ENCODE assay signal across 7 mouse cellular contexts in the genomic region with DNA sequence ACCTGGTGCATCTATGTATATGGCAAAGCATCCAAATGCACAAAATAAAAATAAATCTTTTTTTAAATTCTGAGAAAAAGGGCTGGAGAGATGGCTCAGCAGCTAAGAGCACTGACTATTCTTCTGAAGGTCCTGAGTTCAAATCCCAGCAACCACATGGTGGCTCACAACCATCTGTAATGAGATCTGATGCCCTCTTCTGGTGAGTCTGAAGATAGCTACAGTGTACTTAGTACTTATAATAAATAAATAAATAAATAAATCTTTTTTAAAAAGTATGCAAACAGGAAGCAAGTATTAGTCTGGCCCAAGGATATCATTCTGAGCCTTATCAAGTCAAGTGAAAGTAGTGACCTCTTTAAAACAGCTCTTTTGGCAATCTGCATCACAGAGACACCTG. TPM values are rescaled to one million over a fixed set of nuclear protein-coding genes. Genes with fewer than 3 reads are reported as not detected.
A peak's percentile ranks its signal among the peaks of the same experiment; 100 is the strongest.
DNase-seq lines count a peak whose midpoint lies in the region; ATAC-seq and TF ChIP-seq lines count a peak whose summit lies in the region.
"Not testable (repeated sequence)": the region's sequence is repeated elsewhere in the genome, so short reads cannot be mapped to it uniquely, and the experiment has no call there.
"Had no signal": no experiment of that assay in that cellular context is flagged by ENCODE, and none has a peak within 500 bp of the region (broad histone marks: within the 10 kb centered on the region; RNA-seq: fewer than 3 reads in every experiment).

No protein-coding gene starts in this region.

- peak; percentile 13 for TF ChIP-seq CTCF in E14TG2a.4 (conservative IDR thresholded peaks at IDR 0.05; ENCODE audit: low read length)
- peak; percentile 52 for TF ChIP-seq CTCF in heart, adult 2 months (IDR thresholded peaks at IDR 0.05)
- TF ChIP-seq CTCF in intestine, postnatal 0 days (IDR thresholded peaks at IDR 0.05; ENCODE audit: low read depth) = peak; percentile 18
- TF ChIP-seq CTCF in left cerebral cortex, adult 2 months (IDR thresholded peaks at IDR 0.05) = peak; percentile 15
- TF ChIP-seq CTCF in lung, postnatal 0 days (IDR thresholded peaks at IDR 0.05) = 0 out of 2 replicates have a peak, but pooled peaks have one; percentile 14
- peak; percentile 38 for TF ChIP-seq CTCF in stomach, postnatal 0 days (IDR thresholded peaks at IDR 0.05; ENCODE audit: low read depth)

- H3K27me3 ChIP-seq in E14TG2a.4 (ENCODE audit: insufficient read depth, low read length); heart, adult 2 months (ENCODE audit: control insufficient read depth, insufficient read depth, low read length); intestine, postnatal 0 days (replicated peaks; ENCODE audit: control insufficient read depth, insufficient read depth, low read length); lung, postnatal 0 days (replicated peaks; ENCODE audit: insufficient read depth, low read length); stomach, postnatal 0 days (ENCODE audit: control insufficient read depth, insufficient read depth, low read length): not testable (repeated sequence)

- TF ChIP-seq EP300 in heart, adult 2 months (IDR thresholded peaks at IDR 0.05; ENCODE audit: insufficient read depth, low read depth, low read length); lung, postnatal 0 days (IDR thresholded peaks at IDR 0.05); stomach, postnatal 0 days (optimal IDR thresholded peaks at IDR 0.05): not testable (repeated sequence)

- peaks cover 48% of the 10 kb centered on the region for H3K4me1 ChIP-seq in E14TG2a.4 (replicated peaks; ENCODE audit: low read depth, low read length)
- not testable (repeated sequence) for H3K4me1 ChIP-seq in heart, adult 2 months (ENCODE audit: control insufficient read depth, insufficient read depth, low read length); intestine, postnatal 0 days (replicated peaks; ENCODE audit: control insufficient read depth, insufficient read depth, low read length); lung, postnatal 0 days (ENCODE audit: insufficient read depth, low read depth, low read length); stomach, postnatal 0 days (replicated peaks; ENCODE audit: control insufficient read depth, insufficient read depth)

- not testable (repeated sequence) for H3K4me3 ChIP-seq in E14TG2a.4 (replicated peaks; ENCODE audit: low read length); heart, adult 2 months; intestine, postnatal 0 days (ENCODE audit: low read depth, low read length); left cerebral cortex, adult 2 months; lung, postnatal 0 days (ENCODE audit: low read depth, low read length); stomach, postnatal 0 days (ENCODE audit: low read depth, low read length)

- peaks cover 50% of the 10 kb centered on the region for H3K36me3 ChIP-seq in E14TG2a.4 (ENCODE audit: insufficient read depth, low read length)
- not testable (repeated sequence) for H3K36me3 ChIP-seq in heart, adult 2 months (ENCODE audit: control insufficient read depth, insufficient read depth, low read length); intestine, postnatal 0 days (ENCODE audit: control insufficient read depth, insufficient read depth); lung, postnatal 0 days (ENCODE audit: insufficient read depth, low read length); stomach, postnatal 0 days (ENCODE audit: control insufficient read depth, insufficient read depth, low read length)

- intact Hi-C loops in heart, adult 2 months (cut with DNase I); left cerebral cortex, adult 2 months (cut with DNase I): not testable (repeated sequence)

- H3K79me2 ChIP-seq in heart, adult 2 months (replicated peaks; ENCODE audit: control insufficient read depth, insufficient read depth, low read length) = not testable (repeated sequence)

- not testable (repeated sequence) for H3K4me2 ChIP-seq in intestine, postnatal 0 days (replicated peaks; ENCODE audit: low read depth); lung, postnatal 0 days (replicated peaks; ENCODE audit: low read depth, low read length); stomach, postnatal 0 days (replicated peaks; ENCODE audit: low read depth)

- not testable (repeated sequence) for H3K9ac ChIP-seq in heart, adult 2 months (ENCODE audit: low read depth, low read length); intestine, postnatal 0 days (ENCODE audit: low read depth, low read length); lung, postnatal 0 days (replicated peaks; ENCODE audit: low read depth); stomach, postnatal 0 days (ENCODE audit: low read length)

- not testable (repeated sequence) for TF ChIP-seq POLR2A in heart, adult 2 months (IDR thresholded peaks at IDR 0.05; ENCODE audit: insufficient read depth, low read depth, low read length)

- not testable (repeated sequence) for H3K9me3 ChIP-seq in E14TG2a.4 (ENCODE audit: low read length); intestine, postnatal 0 days (ENCODE audit: control insufficient read depth); lung, postnatal 0 days (ENCODE audit: low read length); stomach, postnatal 0 days (ENCODE audit: control insufficient read depth, low read length)

- not testable (repeated sequence) for H3K27ac ChIP-seq in heart, adult 2 months; intestine, postnatal 0 days (ENCODE audit: low read depth, low read length); left cerebral cortex, adult 2 months; lung, postnatal 0 days (ENCODE audit: low read length); stomach, postnatal 0 days (replicated peaks)

- DNase-seq in heart, adult 2 months; left cerebral cortex, adult 2 months (ENCODE audit: extremely low spot score in 1 of 2, low spot score in 2 of 2); stomach, postnatal 0 days (ENCODE audit: low spot score): not testable (repeated sequence)
- peak; percentile 23 for DNase-seq in lung, postnatal 0 days (ENCODE audit: low spot score)

- not testable (repeated sequence) for ATAC-seq in intestine, postnatal 0 days; lung, postnatal 0 days; stomach, postnatal 0 days (ENCODE audit: low FRiP score, low TSS enrichment)

RNA-seq across cellular contexts. Expression of a gene that starts 30.0 kb away (rescaled TPM):
- 10 to 100 TPM; 57.1 to 72.2 TPM for total RNA-seq in heart, adult 2 months (2021)
- polyA plus RNA-seq in heart, adult 2 months (2012; rRNA removed) = 42.0 and 45.2 TPM in 2 replicates
- 211 and 220 TPM in 2 replicates for polyA plus RNA-seq in intestine, postnatal 0 days (2015; fragmentation: Nextera tagmentation; extraction: Ambion mirVana)
- total RNA-seq in left cerebral cortex, adult 2 months (2021) = 10 to 100 TPM; 58.9 to 60.3 TPM
- 163 and 210 TPM in 2 replicates for polyA plus RNA-seq in lung, postnatal 0 days (2015; fragmentation: Nextera tagmentation; extraction: Ambion mirVana)
- 214 and 220 TPM in 2 replicates for polyA plus RNA-seq in stomach, postnatal 0 days (2015; fragmentation: Nextera tagmentation; extraction: Ambion mirVana)

RNA-seq across cellular contexts. Expression of a gene that starts 30.1 kb away (rescaled TPM):
- total RNA-seq in heart, adult 2 months (2021) = under 1 TPM; 0.16 to 0.52 TPM
- polyA plus RNA-seq in heart, adult 2 months (2012; rRNA removed) = 0.23 TPM in 1 of 2 replicates, not detected in the other
- polyA plus RNA-seq in intestine, postnatal 0 days (2015; fragmentation: Nextera tagmentation; extraction: Ambion mirVana) = 5.3 and 5.8 TPM in 2 replicates
- total RNA-seq in left cerebral cortex, adult 2 months (2021) = under 1 TPM; 0.72 to 0.89 TPM
- polyA plus RNA-seq in lung, postnatal 0 days (2015; fragmentation: Nextera tagmentation; extraction: Ambion mirVana) = 1.8 and 2.2 TPM in 2 replicates
- polyA plus RNA-seq in stomach, postnatal 0 days (2015; fragmentation: Nextera tagmentation; extraction: Ambion mirVana) = 6.0 and 7.4 TPM in 2 replicates
- total RNA-seq: gastrocnemius, adult 18-20 months had no signal

RNA-seq across cellular contexts. Expression of a gene that starts 34.0 kb away (rescaled TPM):
- 1 to 10 TPM; 6.7 to 8.3 TPM for total RNA-seq in heart, adult 2 months (2021)
- 3.3 and 5.5 TPM in 2 replicates for polyA plus RNA-seq in heart, adult 2 months (2012; rRNA removed)
- 28.8 and 32.8 TPM in 2 replicates for polyA plus RNA-seq in intestine, postnatal 0 days (2015; fragmentation: Nextera tagmentation; extraction: Ambion mirVana)
- total RNA-seq in left cerebral cortex, adult 2 months (2021) = 10 to 100 TPM; 35.2 to 37.4 TPM
- polyA plus RNA-seq in lung, postnatal 0 days (2015; fragmentation: Nextera tagmentation; extraction: Ambion mirVana) = 57.2 and 64.6 TPM in 2 replicates
- 46.0 and 48.6 TPM in 2 replicates for polyA plus RNA-seq in stomach, postnatal 0 days (2015; fragmentation: Nextera tagmentation; extraction: Ambion mirVana)

RNA-seq across cellular contexts. Expression of a gene that starts 58.1 kb away (rescaled TPM):
- 10 to 100 TPM; 74.8 to 80.2 TPM for total RNA-seq in heart, adult 2 months (2021)
- polyA plus RNA-seq in heart, adult 2 months (2012; rRNA removed) = 4.0 and 5.6 TPM in 2 replicates
- 11.1 and 11.9 TPM in 2 replicates for polyA plus RNA-seq in intestine, postnatal 0 days (2015; fragmentation: Nextera tagmentation; extraction: Ambion mirVana)
- 10 to 100 TPM; 54.3 to 56.0 TPM for total RNA-seq in left cerebral cortex, adult 2 months (2021)
- polyA plus RNA-seq in lung, postnatal 0 days (2015; fragmentation: Nextera tagmentation; extraction: Ambion mirVana) = 16.5 and 18.9 TPM in 2 replicates
- 10.3 and 17.2 TPM in 2 replicates for polyA plus RNA-seq in stomach, postnatal 0 days (2015; fragmentation: Nextera tagmentation; extraction: Ambion mirVana)
